Mouse (Mus musculus) liver, postnatal 0 days (tissue): Measurements from ENCODE around the gene Nfix. TPM values are rescaled to one million over a fixed set of nuclear protein-coding genes. Genes with fewer than 3 reads are reported as not detected.
"Not testable (repeated sequence)": the region's sequence is repeated elsewhere in the genome, so short reads cannot be mapped to it uniquely, and the experiment has no call there.

Experiments used
- ATAC-seq: fragments of 200-750 bp; cut with Nextera tagmentation; 2 replicates; pipeline ENCODE4 v1.8.0; 2017; ENCODE audit warnings: mild to moderate bottlenecking, moderate library complexity
- DNase-seq: peaks from one replicate; pipeline ENCODE4 v3.0.0-alpha.2; 2016
- H3K27ac ChIP-seq: fragments of 300-500 bp; sonication (generic); 2 replicates; pipeline ENCODE4 v1.5.1; 2014; ENCODE audit warnings: antibody characterized with exemption, moderate library complexity, mild to moderate bottlenecking, low read depth
- H3K27me3 ChIP-seq: fragments of 300-500 bp; sonication (generic); 2 replicates; pipeline ENCODE4 v1.6.1; 2014; ENCODE audit warnings: low read length, control low read depth, mixed read lengths; ENCODE audit not compliant: insufficient read depth
- H3K36me3 ChIP-seq: fragments of 300-500 bp; sonication (generic); replicated peaks from 2 replicates; pipeline ENCODE4 v1.6.1; 2014; ENCODE audit warnings: mild to moderate bottlenecking, control low read depth, low read length, moderate library complexity, mixed read lengths; ENCODE audit not compliant: insufficient read depth
- H3K4me1 ChIP-seq: fragments of 300-500 bp; sonication (generic); 2 replicates; pipeline ENCODE4 v1.6.1; 2014; ENCODE audit warnings: antibody characterized with exemption, mild to moderate bottlenecking, control low read depth; ENCODE audit not compliant: insufficient read depth
- H3K4me2 ChIP-seq: fragments of 300-500 bp; sonication (generic); 2 replicates; pipeline ENCODE4 v1.6.1; 2014; ENCODE audit warnings: low read depth, mild to moderate bottlenecking, low read length, moderate library complexity, mixed read lengths
- H3K4me3 ChIP-seq: fragments of 300-500 bp; sonication (generic); 2 replicates; pipeline ENCODE4 v1.5.1; 2014; ENCODE audit warnings: low read depth, low read length
- H3K9ac ChIP-seq: fragments of 300-500 bp; sonication (generic); replicated peaks from 2 replicates; pipeline ENCODE4 v1.6.1; 2014; ENCODE audit warnings: mild to moderate bottlenecking, moderate library complexity
- H3K9me3 ChIP-seq: fragments of 300-500 bp; sonication (generic); 2 replicates; pipeline ENCODE4 v1.6.1; 2016; ENCODE audit warnings: mild to moderate bottlenecking, control low read depth, low read length, mixed read lengths
- CTCF ChIP-seq: sonication (generic); IDR thresholded peaks from 2 replicates; pipeline ENCODE4 v1.5.1; 2016; ENCODE audit warnings: antibody characterized with exemption, low read depth
- EP300 ChIP-seq: IDR thresholded peaks from 2 replicates; pipeline ENCODE4 v1.6.1; 2016; ENCODE audit warnings: antibody characterized with exemption, low read depth, mild to moderate bottlenecking
- WGBS: fragments of 180-500 bp; shearing (Covaris S2); extraction: QIAGEN DNeasy Blood & Tissue Kit; methylation state at CpG from one replicate; pipeline ENCODE4 v1.1.7; 2014; ENCODE audit not compliant: insufficient replicate concordance; 5-methylcytosine and 5-hydroxymethylcytosine counted together
- polyA plus RNA-seq: library from polyadenylated mRNA; unstranded; fragments of >200 nt; fragmentation: Nextera tagmentation; extraction: Ambion mirVana; gene quantifications from 2 replicates; pipeline ENCODE4 v1.2.1, GENCODE M21; 2015

The Nfix gene
- polyA plus RNA-seq, 1 experiment from 2014 or later = 4.7 TPM

- no peaks in the 10 kb centered on the region for H3K4me1 ChIP-seq
- H3K9ac ChIP-seq = no peak overlapping the region
- no peaks in the 10 kb centered on the region for H3K27me3 ChIP-seq
- ATAC-seq (no peak), DNase-seq (no peak)
- H3K9me3 ChIP-seq = no peaks in the 10 kb centered on the region
- WGBS = 84% methylated on average over 5 of the region's 5 CpGs
- H3K4me2 ChIP-seq = no peak overlapping the region
- no peak overlapping the region for H3K4me3 ChIP-seq
- no peak overlapping the region for H3K27ac ChIP-seq
- TF ChIP-seq EP300 = no peak
- TF ChIP-seq CTCF = no peak
- H3K36me3 ChIP-seq = peaks cover 35% of the 10 kb centered on the region
These were observed 122.8 kb downstream of the Nfix start for GRCm38 (mm10) chr8:84677305-84677704.

DNA sequence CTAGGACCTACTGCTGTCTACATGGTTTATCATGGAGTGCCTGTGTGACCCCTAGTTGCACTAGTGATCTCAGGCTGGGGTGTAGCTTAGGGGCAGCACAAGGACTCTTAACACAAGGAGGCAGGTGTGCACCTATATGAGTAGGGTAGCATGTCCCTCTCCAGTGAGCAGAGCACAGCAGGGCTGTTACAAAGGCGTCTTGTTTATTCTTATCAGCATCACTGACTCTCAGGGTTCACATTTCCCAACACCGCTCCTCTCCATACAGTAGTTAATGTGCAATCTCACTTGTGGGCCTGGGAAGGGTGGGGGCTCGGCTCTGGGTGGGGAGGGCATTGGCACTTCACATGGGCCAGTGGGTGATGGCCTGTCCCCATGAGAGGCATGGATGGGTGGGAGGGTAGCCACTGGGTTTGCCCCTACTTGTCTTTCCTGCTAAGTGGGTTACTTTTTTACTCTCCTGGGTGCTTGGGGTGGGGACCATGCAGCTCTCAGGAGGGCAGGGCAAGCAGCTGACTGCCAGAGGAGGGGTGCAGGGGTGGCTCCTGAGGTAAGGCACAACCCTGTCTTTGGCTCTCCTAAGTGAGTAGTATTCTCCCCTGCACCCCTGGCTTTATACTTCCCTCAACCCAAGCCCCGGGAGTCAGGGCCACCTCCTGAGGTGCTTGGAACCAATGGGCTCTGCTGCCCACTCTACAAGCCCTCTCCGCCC is 129.7 kb downstream of the Nfix start:
- WGBS = 71% methylated on average over 5 of the region's 5 CpGs
- peaks cover 18% of the 10 kb centered on the region for H3K36me3 ChIP-seq
- peak overlapping the region; percentile 57 for H3K27ac ChIP-seq

GRCm38 (mm10) chr8:84668731-84669485 is 131.2 kb downstream of the Nfix start:
- 68% methylated on average over 6 of the region's 6 CpGs for whole genome bisulfite sequencing
- Histone ChIP-seq H3K4me2 (no peak overlapping the region), H3K4me1 (peaks cover 15% of the 10 kb centered on the region), H3K27ac (no peak overlapping the region), H3K27me3 (no peaks in the 10 kb centered on the region), H3K36me3 (peaks cover 8% of the 10 kb centered on the region), H3K9ac (no peak overlapping the region), H3K9me3 (no peaks in the 10 kb centered on the region), H3K4me3 (no peak overlapping the region)
- no peak for DNase-seq
- ATAC-seq = no peak
- TF ChIP-seq EP300 (no peak), CTCF (no peak)

More for the DNA sequence above, 129.7 kb downstream of the Nfix start:
- H3K4me2 ChIP-seq, DNase-seq, H3K9me3 ChIP-seq, H3K4me3 ChIP-seq, H3K27me3 ChIP-seq, H3K9ac ChIP-seq: not testable (repeated sequence)
- ATAC-seq = peak; percentile 81
- peaks cover 13% of the 10 kb centered on the region for H3K4me1 ChIP-seq

DNA sequence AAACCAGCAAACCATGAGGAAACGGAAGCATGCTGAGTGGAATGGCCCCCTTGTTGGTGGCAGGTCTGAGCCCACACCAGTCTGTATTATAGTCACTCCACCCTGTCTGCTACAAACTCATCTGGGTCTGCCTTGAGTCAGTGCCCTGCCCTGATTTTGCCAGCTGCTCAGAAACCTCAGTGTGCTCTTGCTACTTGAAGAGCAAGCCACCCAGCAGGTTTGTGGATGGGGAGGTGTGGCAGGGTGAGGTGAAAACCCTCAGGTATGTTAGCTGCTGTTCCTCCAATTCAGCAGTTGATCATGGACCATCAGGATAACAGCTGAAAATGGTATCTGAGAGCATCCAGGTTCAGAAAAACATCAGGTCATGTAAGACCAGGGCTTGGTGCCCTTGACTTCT is 132.1 kb downstream of the Nfix start:
- no peak overlapping the region for H3K4me2 ChIP-seq
- ATAC-seq (no peak), DNase-seq (no peak)
- H3K4me3 ChIP-seq = no peak overlapping the region
- no peaks in the 10 kb centered on the region for H3K27me3 ChIP-seq
- no peak overlapping the region for H3K27ac ChIP-seq
- no peak overlapping the region for H3K9ac ChIP-seq
- H3K4me1 ChIP-seq = peaks cover 19% of the 10 kb centered on the region
- 63% methylated on average over 1 of the region's 1 CpGs for WGBS
- H3K9me3 ChIP-seq = no peaks in the 10 kb centered on the region
- H3K36me3 ChIP-seq = peaks cover 4% of the 10 kb centered on the region
- TF ChIP-seq CTCF (no peak), EP300 (no peak)

DNA sequence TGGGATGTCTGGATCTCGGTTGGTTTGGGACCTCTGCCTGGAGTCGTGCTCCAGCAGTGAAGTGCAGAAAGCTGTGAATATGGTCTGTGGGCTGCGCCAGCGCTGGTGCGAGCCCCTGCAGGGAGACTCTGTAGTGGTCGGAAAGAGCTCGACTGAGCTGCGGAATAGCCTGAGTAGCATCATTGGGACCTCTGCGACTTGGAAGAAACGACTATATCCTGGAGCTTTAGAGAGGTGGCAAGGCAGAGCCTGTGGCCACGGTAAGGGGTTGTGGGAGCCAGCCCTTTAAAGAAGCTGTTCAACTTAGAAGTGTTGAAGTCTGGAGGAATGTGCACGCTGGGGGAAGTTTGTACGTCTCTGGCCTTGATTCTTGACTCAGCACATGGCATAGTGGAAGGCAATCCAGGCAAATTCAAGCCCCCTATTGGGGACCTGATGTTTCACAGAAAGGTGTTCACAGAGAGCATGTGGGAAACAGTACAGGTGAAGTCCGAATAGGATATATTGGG is 134.7 kb downstream of the Nfix start:
- Histone ChIP-seq H3K9ac (peak overlapping the region; percentile 82), H3K4me3 (peak overlapping the region; percentile 91), H3K27ac (peak overlapping the region; percentile 99), H3K36me3 (no peaks in the 10 kb centered on the region), H3K4me1 (peaks cover 22% of the 10 kb centered on the region), H3K27me3 (no peaks in the 10 kb centered on the region), H3K9me3 (no peaks in the 10 kb centered on the region), H3K4me2 (peak overlapping the region; percentile 85)
- DNase-seq (no peak), ATAC-seq (no peak)
- 4% methylated on average over 14 of the region's 14 CpGs for WGBS
- no peak for TF ChIP-seq EP300
- TF ChIP-seq CTCF = 0 out of 2 replicates have a peak, but pooled peaks have one; percentile 5
